Mouse (Mus musculus) testis, adult 10 weeks (tissue): ENCODE measurements around the gene Eif1b. TPM values are rescaled to one million over a fixed set of nuclear protein-coding genes. Genes with fewer than 3 reads are reported as not detected.

Source experiments
- polyA plus RNA-seq: library from polyadenylated mRNA; stranded (reverse); fragments of 350-450 nt; fragmentation: Illumina TruSeq; extraction: RNeasy Lipid Tissue Mini Kit (QIAGEN cat#74804); gene quantifications from one replicate; pipeline ENCODE4 v1.2.3, GENCODE M21; 2014; ENCODE audit warnings: low read depth, low replicate concordance

Gene Eif1b
- polyA plus RNA-seq = 197 TPM

GRCm38 (mm10) chr9:120492010-120492399 lies at the start of gene Eif1b:
Eif1b (plus strand) TSS chr9:120492232.

GRCm38 (mm10) chr9:120539662-120540251 lies 47.7 kb downstream of the Eif1b start, which contains the start of gene Entpd3:
Entpd3 (plus strand) TSS chr9:120539818.

Other genes with a start within 250 kb of the Eif1b start
- gene Myrip, start 190.7 kb upstream of the Eif1b start, polyA plus RNA-seq = 0.10 TPM
- gene Entpd3, start 47.6 kb downstream of the Eif1b start, polyA plus RNA-seq = not detected
- gene Rpl14, start 79.2 kb downstream of the Eif1b start, polyA plus RNA-seq = 115 TPM